Mouse (Mus musculus): Measurements from ENCODE around the gene Atp5s. TPM values are rescaled to one million over a fixed set of nuclear protein-coding genes. Genes with fewer than 3 reads are reported as not detected.

Atp5s gene
- polyA plus RNA-seq, 1 experiment from 2014 or later, result 18.5 TPM

DNA sequence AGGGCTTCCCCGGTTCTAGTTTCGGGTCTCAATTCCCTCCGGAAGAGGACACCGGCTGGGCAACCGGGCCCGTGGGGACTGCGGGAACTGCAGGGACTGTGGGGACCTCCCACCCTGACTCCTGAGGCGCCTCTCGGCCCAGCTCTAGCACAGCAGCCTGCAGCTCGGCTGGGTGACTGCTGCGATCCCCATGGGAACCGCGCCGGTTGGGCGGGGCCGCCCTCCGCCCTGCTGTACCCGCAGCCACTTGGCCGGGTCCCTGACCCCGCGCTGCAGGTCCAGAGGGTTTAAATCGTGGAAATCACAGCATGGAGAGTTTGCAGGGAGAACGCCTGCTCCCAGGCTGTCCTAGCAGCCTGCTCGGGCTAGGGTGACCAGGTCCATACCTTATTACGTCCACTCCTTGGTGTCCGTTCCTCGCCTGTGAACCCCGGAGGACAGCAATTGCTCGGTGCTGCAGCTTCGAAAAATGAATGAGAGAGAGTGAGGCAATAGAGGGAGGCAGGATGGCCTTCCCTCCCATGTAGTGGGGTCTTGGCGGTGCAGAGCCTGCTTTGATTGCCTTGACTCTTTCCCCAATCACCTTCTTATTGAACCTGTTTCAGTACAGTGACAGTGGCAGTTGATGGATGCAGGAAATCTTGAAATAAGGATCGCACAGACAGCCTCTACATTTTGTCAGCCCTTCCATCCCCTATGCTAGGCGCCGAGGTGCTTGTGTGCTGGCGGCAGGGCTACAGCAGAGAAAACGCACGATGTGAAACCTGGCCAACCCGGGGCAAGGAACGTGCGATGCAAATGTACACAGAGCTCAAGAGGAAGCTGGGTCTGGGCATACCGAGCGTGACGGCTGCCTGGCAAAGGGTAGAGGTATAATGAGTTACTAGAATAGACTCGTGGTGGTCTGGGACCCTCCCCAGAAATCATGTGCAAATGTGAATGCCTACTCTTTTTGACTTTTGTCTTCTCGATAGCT, 66.1 kb downstream of the Atp5s start, which contains the start of gene Cdkl1:
Gene Cdkl1 (minus strand): TSS at position 738 of the 976 bp plus-strand sequence.
- peak within 1 kb of the TSS; percentile 73 for H3K4me2 ChIP-seq (replicated peaks; ENCODE audit: low read depth, low read length)
- 0 out of 2 replicates have a peak within 1 kb of the TSS, but pooled peaks have one; percentile 17 for H3K9ac ChIP-seq (replicated peaks; ENCODE audit: low read depth)
- ATAC-seq (peak; percentile 95), DNase-seq (ENCODE audit: low spot score) (peak; percentile 62)
- no peak within 1 kb of the TSS for H3K27ac ChIP-seq (ENCODE audit: low read length)
- 0 out of 2 replicates have a peak, but pooled peaks cover 4% of the 10 kb centered on the region for H3K27me3 ChIP-seq (replicated peaks; ENCODE audit: insufficient read depth, low read length)
- TF ChIP-seq EP300 (IDR thresholded peaks at IDR 0.05), result no peak
- no peak for TF ChIP-seq CTCF (IDR thresholded peaks at IDR 0.05)
- WGBS, result 3% methylated on average over 44 of the region's 45 CpGs
- peak within 1 kb of the TSS; percentile 39 for H3K4me3 ChIP-seq (ENCODE audit: low read depth, low read length)
- H3K4me1 ChIP-seq (ENCODE audit: insufficient read depth, low read depth, low read length), result no peaks in the 10 kb centered on the region; the same call in 1 of the 2 replicates
- no peaks in the 10 kb centered on the region for H3K36me3 ChIP-seq (ENCODE audit: insufficient read depth, low read length)
- no peaks in the 10 kb centered on the region for H3K9me3 ChIP-seq (ENCODE audit: low read length)

MicroRNAs encoded within 50 kb of the gene (microRNA counts, 519-probe panel; counts per million panel counts)
- not detected for microRNA mmu-miR-681

Small RNA genes within 50 kb of the gene (microRNA-seq; reads per million reads assigned to microRNA genes)
- not detected for gene Mir681

Other genes with a start within 250 kb of the Atp5s start
- gene Vcpkmt, start 141.9 kb upstream of the Atp5s start, polyA plus RNA-seq (2015; fragmentation: Nextera tagmentation; extraction: Ambion mirVana), result 20.6 and 25.6 TPM in 2 replicates
- 10.6 and 11.9 TPM in 2 replicates for gene Sos2, start 43.1 kb upstream of the Atp5s start, polyA plus RNA-seq (2015; fragmentation: Nextera tagmentation; extraction: Ambion mirVana)
- 3.7 and 4.5 TPM in 2 replicates for gene L2hgdh, start 77 bp upstream of the Atp5s start, polyA plus RNA-seq (2015; fragmentation: Nextera tagmentation; extraction: Ambion mirVana)
- gene Cdkl1, start 66.3 kb downstream of the Atp5s start, polyA plus RNA-seq (2015; fragmentation: Nextera tagmentation; extraction: Ambion mirVana), result 2.7 and 3.1 TPM in 2 replicates
- 2.9 and 4.8 TPM in 2 replicates for gene Atl1, start 167.7 kb downstream of the Atp5s start, polyA plus RNA-seq (2015; fragmentation: Nextera tagmentation; extraction: Ambion mirVana)
- 20.6 and 22.9 TPM in 2 replicates for gene Map4k5, start 168.2 kb downstream of the Atp5s start, polyA plus RNA-seq (2015; fragmentation: Nextera tagmentation; extraction: Ambion mirVana)

Measured in lung, postnatal 0 days (tissue).